Mouse (Mus musculus) heart, embryonic 15.5 days (tissue): Measurements from ENCODE around the gene Elf4. TPM values are rescaled to one million over a fixed set of nuclear protein-coding genes. Genes with fewer than 3 reads are reported as not detected.

Experiments
- ATAC-seq: fragments of 200-750 bp; cut with Nextera tagmentation; replicated peaks from 2 replicates; pipeline ENCODE4 v1.8.0; 2017; ENCODE audit warnings: low read depth, moderate TSS enrichment; ENCODE audit not compliant: insufficient number of reproducible peaks, insufficient read depth, low FRiP score
- H3K27ac ChIP-seq: fragments of 300-500 bp; sonication (generic); 2 replicates; pipeline ENCODE4 v1.5.1; 2015; ENCODE audit warnings: mild to moderate bottlenecking, inconsistent platforms
- H3K27me3 ChIP-seq: fragments of 300-500 bp; sonication (generic); 2 replicates; pipeline ENCODE4 v1.6.1; 2015; ENCODE audit warnings: inconsistent platforms
- H3K36me3 ChIP-seq: fragments of 300-500 bp; sonication (generic); 2 replicates; pipeline ENCODE4 v1.6.1; 2015; ENCODE audit warnings: mild to moderate bottlenecking, inconsistent platforms
- H3K4me1 ChIP-seq: fragments of 300-500 bp; sonication (generic); replicated peaks from 2 replicates; pipeline ENCODE4 v1.6.1; 2015; ENCODE audit warnings: inconsistent platforms
- H3K4me2 ChIP-seq: fragments of 300-500 bp; sonication (generic); 2 replicates; pipeline ENCODE4 v1.6.1; 2015; ENCODE audit warnings: inconsistent platforms, mild to moderate bottlenecking, moderate library complexity
- H3K4me3 ChIP-seq: fragments of 300-500 bp; sonication (generic); 2 replicates; pipeline ENCODE4 v1.5.1; 2015; ENCODE audit warnings: mild to moderate bottlenecking, inconsistent platforms
- H3K9ac ChIP-seq: fragments of 300-500 bp; sonication (generic); 2 replicates; pipeline ENCODE4 v1.6.1; 2015; ENCODE audit warnings: mild to moderate bottlenecking, inconsistent platforms
- H3K9me3 ChIP-seq: fragments of 300-500 bp; sonication (generic); replicated peaks from 2 replicates; pipeline ENCODE4 v1.6.1; 2016; ENCODE audit warnings: inconsistent platforms
- WGBS: fragments of 180-500 bp; shearing (Covaris S2); methylation state at CpG from one replicate; pipeline ENCODE4 v1.1.7; 2015; ENCODE audit warnings: mixed read lengths; 5-methylcytosine and 5-hydroxymethylcytosine counted together
- polyA plus RNA-seq: library from polyadenylated mRNA; unstranded; fragments of >200 nt; fragmentation: Nextera tagmentation; extraction: Ambion mirVana; gene quantifications from 2 replicates; pipeline ENCODE4 v1.2.1, GENCODE M21; 2015

Elf4 gene
- polyA plus RNA-seq, 1 experiment from 2014 or later, result 8.4 TPM

GRCm38 (mm10) chrX:48423671-48424070, 39.3 kb downstream of the Elf4 start:
- Histone ChIP-seq H3K9ac (no peak overlapping the region), H3K36me3 (peaks cover 5% of the 10 kb centered on the region; the same call in 1 of the 2 replicates), H3K9me3 (no peaks in the 10 kb centered on the region), H3K27ac (no peak overlapping the region), H3K4me1 (peaks cover 32% of the 10 kb centered on the region), H3K4me2 (no peak overlapping the region), H3K27me3 (no peaks in the 10 kb centered on the region), H3K4me3 (no peak overlapping the region)
- ATAC-seq, result no peak
- WGBS, result 58% methylated on average over 1 of the region's 1 CpGs

GRCm38 (mm10) chrX:48422986-48423385, 39.9 kb downstream of the Elf4 start:
- H3K4me3 ChIP-seq, result no peak overlapping the region
- peaks cover 26% of the 10 kb centered on the region for H3K4me1 ChIP-seq
- H3K9me3 ChIP-seq, result no peaks in the 10 kb centered on the region
- H3K4me2 ChIP-seq, result no peak overlapping the region
- H3K36me3 ChIP-seq, result peaks cover 8% of the 10 kb centered on the region; the same call in 1 of the 2 replicates
- no peak overlapping the region for H3K27ac ChIP-seq
- no peak for ATAC-seq
- WGBS, result 25% methylated on average over 4 of the region's 4 CpGs
- H3K27me3 ChIP-seq, result no peaks in the 10 kb centered on the region
- H3K9ac ChIP-seq, result no peak overlapping the region

GRCm38 (mm10) chrX:48418417-48418816, 44.5 kb downstream of the Elf4 start:
- Histone ChIP-seq H3K27me3 (no peaks in the 10 kb centered on the region), H3K4me1 (no peaks in the 10 kb centered on the region), H3K4me2 (no peak overlapping the region), H3K4me3 (no peak overlapping the region), H3K9ac (no peak overlapping the region), H3K9me3 (no peaks in the 10 kb centered on the region), H3K27ac (no peak overlapping the region), H3K36me3 (peaks cover 35% of the 10 kb centered on the region)
- no peak for ATAC-seq
- 78% methylated on average over 2 of the region's 2 CpGs for WGBS

- Histone ChIP-seq H3K27me3 (no peaks in the 10 kb centered on the region), H3K4me2 (no peak overlapping the region), H3K27ac (no peak overlapping the region), H3K9me3 (no peaks in the 10 kb centered on the region), H3K36me3 (peaks cover 30% of the 10 kb centered on the region), H3K4me1 (peaks cover 3% of the 10 kb centered on the region; the same call in 1 of the 2 replicates), H3K4me3 (no peak overlapping the region), H3K9ac (no peak overlapping the region)
- 71% methylated on average over 5 of the region's 5 CpGs for WGBS
- no peak for ATAC-seq
Measured at GRCm38 (mm10) chrX:48414291-48414690, 48.6 kb downstream of the Elf4 start.

GRCm38 (mm10) chrX:48412629-48413028, 50.3 kb downstream of the Elf4 start:
- Histone ChIP-seq H3K9me3 (no peaks in the 10 kb centered on the region), H3K36me3 (peaks cover 24% of the 10 kb centered on the region), H3K27ac (no peak overlapping the region), H3K27me3 (no peaks in the 10 kb centered on the region), H3K4me3 (no peak overlapping the region), H3K4me2 (no peak overlapping the region), H3K9ac (no peak overlapping the region), H3K4me1 (peaks cover 6% of the 10 kb centered on the region; the same call in 1 of the 2 replicates)
- no peak for ATAC-seq
- WGBS, result 70% methylated on average over 6 of the region's 6 CpGs

- Histone ChIP-seq H3K9ac (no peak overlapping the region), H3K27me3 (no peaks in the 10 kb centered on the region), H3K9me3 (no peaks in the 10 kb centered on the region), H3K4me1 (peaks cover 10% of the 10 kb centered on the region), H3K36me3 (peaks cover 8% of the 10 kb centered on the region), H3K27ac (no peak overlapping the region), H3K4me3 (peak overlapping the region; percentile 57), H3K4me2 (peak overlapping the region; percentile 69; the same call in 1 of the 2 replicates)
- ATAC-seq, result no peak
- WGBS, result 20% methylated on average over 7 of the region's 7 CpGs
Measured at GRCm38 (mm10) chrX:48410388-48410776, 52.5 kb downstream of the Elf4 start.

- Histone ChIP-seq H3K36me3 (peaks cover 2% of the 10 kb centered on the region), H3K27me3 (no peaks in the 10 kb centered on the region), H3K4me3 (peak overlapping the region; percentile 57), H3K4me1 (peaks cover 11% of the 10 kb centered on the region), H3K9ac (peak overlapping the region; percentile 46), H3K27ac (0 out of 2 replicates have a peak overlapping the region, but pooled peaks have one; percentile 57), H3K4me2 (peak overlapping the region; percentile 69), H3K9me3 (no peaks in the 10 kb centered on the region)
- ATAC-seq, result peak; percentile 80
- 9% methylated on average over 36 of the region's 36 CpGs for WGBS
Measured at GRCm38 (mm10) chrX:48409611-48410387, 53.1 kb downstream of the Elf4 start.

- H3K4me3 ChIP-seq, result no peak overlapping the region
- H3K36me3 ChIP-seq, result peaks cover 17% of the 10 kb centered on the region
- H3K9me3 ChIP-seq, result no peaks in the 10 kb centered on the region
- no peaks in the 10 kb centered on the region for H3K27me3 ChIP-seq
- 25% methylated on average over 3 of the region's 3 CpGs for WGBS
- peaks cover 11% of the 10 kb centered on the region for H3K4me1 ChIP-seq
- no peak for ATAC-seq
- H3K9ac ChIP-seq, result no peak overlapping the region
- H3K4me2 ChIP-seq, result no peak overlapping the region
- peak overlapping the region; percentile 66 for H3K27ac ChIP-seq
Measured at GRCm38 (mm10) chrX:48405141-48405540, 57.8 kb downstream of the Elf4 start.

GRCm38 (mm10) chrX:48399994-48400393, 62.9 kb downstream of the Elf4 start:
- no peaks in the 10 kb centered on the region for H3K9me3 ChIP-seq
- no peak overlapping the region for H3K9ac ChIP-seq
- H3K27me3 ChIP-seq, result no peaks in the 10 kb centered on the region
- 0 out of 2 replicates have a peak, but pooled peaks cover 4% of the 10 kb centered on the region for H3K4me1 ChIP-seq
- no peak overlapping the region for H3K4me2 ChIP-seq
- H3K4me3 ChIP-seq, result no peak overlapping the region
- WGBS, result 43% methylated on average over 4 of the region's 4 CpGs
- H3K27ac ChIP-seq, result peak overlapping the region; percentile 72
- ATAC-seq, result peak; percentile 79
- peaks cover 17% of the 10 kb centered on the region for H3K36me3 ChIP-seq

- H3K4me2 ChIP-seq, result no peak overlapping the region
- H3K4me1 ChIP-seq, result no peaks in the 10 kb centered on the region
- no peaks in the 10 kb centered on the region for H3K9me3 ChIP-seq
- no peaks in the 10 kb centered on the region for H3K27me3 ChIP-seq
- peaks cover 27% of the 10 kb centered on the region for H3K36me3 ChIP-seq
- 83% methylated on average over 6 of the region's 6 CpGs for WGBS
- no peak overlapping the region for H3K9ac ChIP-seq
- no peak for ATAC-seq
- H3K27ac ChIP-seq, result no peak overlapping the region
- H3K4me3 ChIP-seq, result no peak overlapping the region
Measured at GRCm38 (mm10) chrX:48389380-48389779, 73.6 kb downstream of the Elf4 start.

- no peaks in the 10 kb centered on the region for H3K4me1 ChIP-seq
- WGBS, result 47% methylated on average over 4 of the region's 4 CpGs
- peaks cover 20% of the 10 kb centered on the region for H3K36me3 ChIP-seq
- no peak overlapping the region for H3K4me3 ChIP-seq
- ATAC-seq, result no peak
- no peak overlapping the region for H3K9ac ChIP-seq
- H3K27ac ChIP-seq, result no peak overlapping the region
- H3K27me3 ChIP-seq, result no peaks in the 10 kb centered on the region
- no peaks in the 10 kb centered on the region for H3K9me3 ChIP-seq
- no peak overlapping the region for H3K4me2 ChIP-seq
Measured at GRCm38 (mm10) chrX:48385927-48386326, 77.0 kb downstream of the Elf4 start.

GRCm38 (mm10) chrX:48383643-48384042, 79.3 kb downstream of the Elf4 start:
- no peak overlapping the region for H3K4me2 ChIP-seq
- H3K36me3 ChIP-seq, result peaks cover 13% of the 10 kb centered on the region; the same call in 1 of the 2 replicates
- WGBS, result 49% methylated on average over 7 of the region's 7 CpGs
- H3K27me3 ChIP-seq, result no peaks in the 10 kb centered on the region
- H3K4me3 ChIP-seq, result no peak overlapping the region
- H3K9me3 ChIP-seq, result no peaks in the 10 kb centered on the region
- H3K9ac ChIP-seq, result no peak overlapping the region
- no peak for ATAC-seq
- H3K27ac ChIP-seq, result no peak overlapping the region
- no peaks in the 10 kb centered on the region for H3K4me1 ChIP-seq
